Mouse (Mus musculus) layer of hippocampus, postnatal 14 days (tissue): ENCODE measurements around the gene Fmnl2. TPM values are rescaled to one million over a fixed set of nuclear protein-coding genes. Genes with fewer than 3 reads are reported as not detected.

Experiments used
- DNase-seq, 2 experiments: peaks; one replicate each; pipeline ENCODE4 v3.0.0; 2021 to 2022; ENCODE audit warnings: low spot score in 2 of 2, mixed read lengths in 1 of 2
- total RNA-seq, 2 experiments: library from RNA; stranded (reverse); gene quantifications; 2 replicates each; pipeline ENCODE4 v1.2.3; 2021

Gene Fmnl2
- total RNA-seq, 2 experiments from 2014 or later, result 52.5 to 53.8 TPM

DNA sequence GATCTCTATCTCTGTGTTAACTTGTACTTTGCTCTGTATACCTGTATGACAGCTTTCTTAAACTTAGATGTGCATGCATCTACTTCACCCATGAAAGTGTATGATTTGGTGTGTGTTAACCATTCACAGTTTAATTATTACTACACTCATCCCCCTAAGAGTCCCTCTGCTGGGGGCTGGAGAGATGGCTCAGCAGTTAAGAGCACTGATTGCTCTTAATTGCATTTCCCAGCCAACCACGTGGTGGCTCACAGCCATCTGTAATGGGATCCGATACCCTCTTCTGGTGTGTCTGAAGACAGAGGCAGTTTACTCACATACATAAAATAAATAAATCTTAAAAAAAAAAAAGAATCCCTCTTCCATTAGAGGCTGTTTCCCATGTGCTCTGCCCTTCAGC lies 242.4 kb downstream of the Fmnl2 start:
- no peak for DNase-seq

DNA sequence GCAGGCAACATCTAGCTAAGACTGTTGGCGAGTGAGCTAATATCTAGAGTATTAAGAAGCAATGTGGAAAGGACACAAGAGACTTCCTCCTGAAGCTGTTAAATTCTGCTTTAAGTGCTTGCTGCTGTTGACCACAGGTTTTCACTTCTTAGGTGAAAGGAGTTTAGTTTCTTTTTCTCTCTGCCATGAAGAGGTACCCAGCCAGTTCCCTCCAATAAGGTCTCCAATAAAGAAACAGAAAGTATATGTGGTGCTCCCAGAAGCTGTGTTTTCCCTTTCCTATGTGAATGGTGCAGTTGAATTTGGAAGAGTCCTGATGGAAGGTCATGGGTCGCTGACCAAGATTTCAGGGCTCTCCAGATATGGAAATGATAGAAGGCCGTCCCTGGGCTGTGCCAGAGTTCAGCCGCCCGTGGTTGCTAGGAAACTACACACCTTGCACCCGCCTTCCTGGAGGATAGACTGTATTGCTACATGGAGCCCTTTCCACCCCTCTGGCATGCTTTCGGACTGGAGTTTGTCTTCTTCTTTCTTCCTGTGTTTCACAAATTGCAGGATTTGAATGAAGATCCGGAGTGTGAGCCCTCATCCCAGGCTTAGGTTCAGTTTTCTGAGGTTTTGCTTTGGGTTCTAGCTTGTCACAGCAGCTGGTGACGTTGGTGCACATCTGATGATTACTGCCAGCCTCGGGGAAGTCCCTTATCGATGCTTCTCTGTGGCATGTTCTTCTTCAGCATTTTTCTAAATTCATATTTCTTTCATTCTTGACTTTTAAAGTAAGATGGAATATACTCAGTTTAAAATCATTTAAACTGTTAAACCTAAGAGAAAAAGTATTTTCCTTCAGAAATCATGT lies 244.5 kb downstream of the Fmnl2 start:
- no peak for DNase-seq

DNA sequence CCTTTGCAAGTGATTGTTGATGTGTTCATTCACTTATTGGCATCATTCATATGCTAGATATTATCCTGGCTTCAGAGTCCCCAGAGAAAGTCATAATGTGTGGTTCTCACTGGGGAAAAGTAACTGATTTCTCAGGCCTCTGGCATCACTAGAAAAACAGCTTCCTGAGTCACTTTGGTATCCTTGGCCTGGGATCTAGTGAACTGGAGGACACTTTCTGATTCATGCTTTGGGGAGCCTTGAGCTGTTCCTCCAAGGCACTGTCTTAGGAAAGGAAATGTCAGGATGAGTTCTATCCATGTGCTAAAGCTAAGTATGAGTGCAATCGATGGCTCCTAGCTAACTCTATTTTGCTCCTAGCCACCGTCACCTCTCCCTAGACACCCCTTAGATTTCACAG lies 245.2 kb downstream of the Fmnl2 start:
- no peak for DNase-seq

- no peak for DNase-seq
Observed at GRCm38 (mm10) chr2:53105408-53105807, 247.7 kb downstream of the Fmnl2 start.

- peak in 1 of 2 experiments; percentile 32 for DNase-seq
Observed at GRCm38 (mm10) chr2:53106056-53106455, 248.4 kb downstream of the Fmnl2 start.

- no peak for DNase-seq
Observed at GRCm38 (mm10) chr2:53106472-53106871, 248.8 kb downstream of the Fmnl2 start.

DNA sequence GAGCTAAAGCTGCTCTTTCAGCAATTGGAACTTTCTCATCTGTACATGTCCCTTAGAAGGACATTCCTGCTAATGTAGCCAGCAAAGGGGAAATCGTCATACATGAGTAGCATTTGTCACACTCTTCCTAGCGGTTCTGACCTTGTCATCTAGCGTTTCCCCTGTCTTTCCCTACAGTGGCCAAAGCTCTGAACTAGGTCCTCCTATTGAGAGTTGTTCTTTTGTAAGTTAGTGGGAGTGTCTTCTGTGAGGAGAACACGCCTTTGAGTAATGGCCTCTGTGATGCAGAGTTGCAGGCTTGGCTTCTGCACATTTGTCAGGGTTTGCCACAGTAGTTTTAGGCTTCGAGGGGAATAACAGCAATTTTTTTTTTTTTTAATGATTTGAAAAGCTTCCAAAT lies 250.9 kb downstream of the Fmnl2 start:
- no peak for DNase-seq

DNA sequence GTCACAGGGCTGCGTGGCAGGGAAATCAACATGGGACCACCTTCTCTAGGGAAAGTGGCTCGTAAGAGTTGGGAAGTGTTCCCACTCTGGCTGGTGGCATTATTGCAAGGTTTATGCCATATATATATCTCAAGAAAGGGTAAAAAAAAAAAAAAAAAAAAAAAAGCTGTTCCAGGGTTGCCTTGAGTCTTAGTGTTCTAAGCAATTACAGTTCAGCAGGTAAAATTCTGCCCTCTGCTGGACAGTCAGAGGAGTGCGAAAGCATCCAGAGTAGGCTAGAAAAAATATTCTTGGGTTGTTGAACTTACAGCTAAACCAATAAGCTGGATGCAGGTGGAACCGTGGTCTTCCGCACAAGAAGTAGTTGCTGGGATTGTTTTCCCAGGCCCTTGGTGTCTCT lies 264.1 kb downstream of the Fmnl2 start:
- peak; percentile 48 to 50 for DNase-seq

DNA sequence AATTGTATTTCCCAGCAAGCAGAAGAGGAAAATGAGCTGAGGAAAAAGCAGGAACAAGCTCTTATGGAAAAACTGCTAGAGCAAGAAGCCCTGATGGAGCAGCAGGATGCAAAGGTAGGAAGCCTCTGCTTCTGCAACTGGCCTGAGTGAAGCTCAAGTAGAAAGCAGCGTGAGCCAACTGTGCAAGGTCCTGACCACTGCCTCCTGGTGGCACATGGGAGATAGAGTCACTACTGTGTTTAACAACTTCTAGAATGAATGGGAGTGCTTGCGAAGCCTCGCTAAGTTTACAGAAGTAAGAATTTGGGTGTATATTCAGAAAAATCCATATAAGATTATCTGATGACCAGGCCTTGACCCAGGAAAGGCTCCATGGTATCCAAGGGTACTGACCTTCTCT lies 268.3 kb downstream of the Fmnl2 start:
- DNase-seq, result no peak

DNA sequence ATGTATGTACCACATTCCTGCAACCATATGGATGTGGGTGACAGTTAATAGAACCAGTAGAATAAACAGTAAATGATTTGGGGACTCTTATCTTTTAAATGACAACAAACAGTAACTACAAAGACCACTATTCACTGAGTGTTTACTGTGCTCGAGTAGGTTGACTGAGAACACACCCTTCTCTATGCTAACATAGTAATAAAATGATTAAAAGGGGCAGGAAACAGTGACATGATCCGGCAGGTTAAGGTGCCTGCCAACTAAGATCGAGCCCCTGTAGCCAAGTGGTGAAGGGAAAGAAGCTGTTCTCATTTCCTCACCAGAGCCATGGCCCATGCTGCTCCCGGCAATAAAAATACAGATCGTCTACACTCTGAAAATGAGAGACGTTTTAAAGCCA lies 271.4 kb downstream of the Fmnl2 start:
- no peak for DNase-seq

DNA sequence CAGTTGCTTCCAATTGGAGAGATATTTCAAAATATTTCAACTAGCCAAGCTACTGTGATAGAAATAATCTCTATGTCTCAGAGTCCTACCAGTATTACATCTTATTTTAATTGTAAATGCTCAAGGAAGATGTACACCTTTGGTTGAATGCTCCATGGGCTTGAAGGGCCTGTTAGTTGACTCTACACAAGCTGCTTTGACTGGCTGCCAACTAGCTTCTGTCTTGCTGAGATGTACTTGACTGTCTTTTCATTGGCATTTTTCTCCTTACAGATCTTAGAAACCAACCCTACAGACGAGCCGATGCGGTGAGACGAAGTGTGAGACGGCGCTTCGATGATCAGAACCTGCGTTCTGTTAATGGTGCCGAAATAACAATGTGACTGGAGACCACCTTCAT lies 273.9 kb downstream of the Fmnl2 start:
- no peak for DNase-seq

DNA sequence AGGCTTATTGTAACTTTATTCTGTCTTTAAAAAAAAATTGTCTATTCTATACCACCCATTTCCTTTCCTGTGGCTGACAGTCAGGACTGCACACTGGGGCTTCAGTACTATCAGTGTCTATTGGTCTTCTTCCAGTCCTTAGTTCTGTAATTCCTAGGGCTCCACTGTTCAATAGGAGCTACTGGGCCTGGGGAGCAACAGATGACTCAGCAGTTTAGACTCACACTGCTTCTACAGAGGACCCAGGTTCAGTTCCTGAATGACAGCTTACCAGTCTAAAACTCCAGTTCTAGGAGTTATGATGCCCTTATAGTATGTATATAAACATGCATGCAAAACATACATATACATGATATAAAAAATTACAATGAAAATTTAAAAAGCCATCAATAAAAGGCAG lies 289.2 kb downstream of the Fmnl2 start:
- no peak for DNase-seq

DNA sequence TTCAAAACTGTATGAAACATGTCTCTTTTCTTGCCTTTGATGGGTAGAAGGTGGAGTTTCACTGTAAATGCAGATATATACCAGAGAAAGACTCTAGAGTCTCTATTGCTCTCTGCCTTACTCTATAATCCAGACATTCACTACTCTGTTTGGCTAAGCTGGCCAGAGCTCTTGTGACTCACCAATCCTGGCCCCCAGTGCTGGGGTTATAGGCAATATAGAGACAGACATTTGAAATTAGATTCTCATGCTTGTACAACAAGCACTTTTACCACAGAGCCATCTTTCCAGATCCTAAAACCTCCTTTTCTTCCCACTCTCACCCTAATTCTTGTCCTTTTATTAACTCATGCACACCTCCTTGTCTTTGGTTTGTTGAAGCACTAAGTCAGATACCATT lies 316.3 kb downstream of the Fmnl2 start:
- no peak for DNase-seq

DNA sequence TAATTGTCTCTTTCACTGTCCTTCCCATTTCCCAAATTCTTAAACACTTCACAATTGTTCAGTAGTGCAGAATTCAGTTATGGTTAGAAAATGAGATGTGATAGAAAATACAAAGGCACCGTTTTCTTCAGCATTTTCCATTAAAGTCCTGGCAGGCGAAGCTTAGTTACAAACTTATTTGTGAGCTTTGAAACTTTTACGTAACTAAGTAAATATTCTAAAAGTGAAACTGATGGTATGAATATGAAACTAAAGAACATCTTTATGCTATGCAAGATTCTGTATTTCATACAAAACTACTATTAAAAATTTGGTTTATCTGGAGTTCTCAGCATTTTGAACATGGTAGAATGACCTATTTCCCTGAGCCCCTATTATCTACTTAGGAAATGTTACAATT lies 321.3 kb downstream of the Fmnl2 start:
- DNase-seq, result no peak

GRCm38 (mm10) chr2:53179876-53180275 lies 322.2 kb downstream of the Fmnl2 start:
- DNase-seq, result no peak

Other genes starting within 250 kb of the Fmnl2 start
- 10 to 100 TPM; 61.0 to 72.8 TPM for gene Cacnb4, start 181.0 kb upstream of the Fmnl2 start, total RNA-seq
- 10 to 100 TPM; 21.7 to 26.3 TPM for gene Stam2, start 115.6 kb upstream of the Fmnl2 start, total RNA-seq